Mouse (Mus musculus): ENCODE results near the gene Tulp1.
A peak's percentile ranks its signal among the peaks of the same experiment; 100 is the strongest.
"Not testable (repeated sequence)": the region's sequence is repeated elsewhere in the genome, so short reads cannot be mapped to it uniquely, and the experiment has no call there.

The Tulp1 gene

GRCm38 (mm10) chr17:28341091-28341490, 23.9 kb downstream of the Tulp1 start:
- peak; percentile 57 to 61 for DNase-seq (ENCODE audit: low spot score in 2 of 2)

GRCm38 (mm10) chr17:28340578-28340977, 24.4 kb downstream of the Tulp1 start:
- DNase-seq (ENCODE audit: low spot score in 2 of 2): no peak

- no peak for DNase-seq (ENCODE audit: low spot score in 2 of 2)
Observed at GRCm38 (mm10) chr17:28337547-28337946, 27.5 kb downstream of the Tulp1 start.

GRCm38 (mm10) chr17:28335267-28335666, 29.8 kb downstream of the Tulp1 start:
- no peak for DNase-seq (ENCODE audit: low spot score in 2 of 2)

GRCm38 (mm10) chr17:28332915-28333546, 32.0 kb downstream of the Tulp1 start:
- no peak for DNase-seq (ENCODE audit: low spot score in 2 of 2)

- DNase-seq (ENCODE audit: low spot score in 2 of 2): no peak
Observed at GRCm38 (mm10) chr17:28332113-28332914, 32.7 kb downstream of the Tulp1 start.

- DNase-seq (ENCODE audit: low spot score in 2 of 2): no peak
Observed at GRCm38 (mm10) chr17:28331241-28332112, 33.5 kb downstream of the Tulp1 start.

GRCm38 (mm10) chr17:28330590-28330989, 34.4 kb downstream of the Tulp1 start:
- not testable (repeated sequence) for DNase-seq (ENCODE audit: low spot score in 2 of 2)

GRCm38 (mm10) chr17:28330232-28330546, 34.8 kb downstream of the Tulp1 start:
- no peak for DNase-seq (ENCODE audit: low spot score in 2 of 2)

GRCm38 (mm10) chr17:28329503-28330231, 35.4 kb downstream of the Tulp1 start:
- DNase-seq (ENCODE audit: low spot score in 2 of 2): no peak

GRCm38 (mm10) chr17:28328946-28329345, 36.1 kb downstream of the Tulp1 start:
- DNase-seq (ENCODE audit: low spot score in 2 of 2): peak in 1 of 2 experiments; percentile 39

GRCm38 (mm10) chr17:28328366-28328928, 36.6 kb downstream of the Tulp1 start, which contains the start of gene Rpl10a:
Rpl10a (plus strand) TSS chr17:28328471.
- peak; percentile 94 to 95 for DNase-seq (ENCODE audit: low spot score in 2 of 2)

GRCm38 (mm10) chr17:28327673-28328325, 37.2 kb downstream of the Tulp1 start:
- no peak for DNase-seq (ENCODE audit: low spot score in 2 of 2)

GRCm38 (mm10) chr17:28326951-28327350, 38.1 kb downstream of the Tulp1 start:
- no peak for DNase-seq (ENCODE audit: low spot score in 2 of 2)

- DNase-seq (ENCODE audit: low spot score in 2 of 2): no peak
Observed at GRCm38 (mm10) chr17:28325751-28326150, 39.3 kb downstream of the Tulp1 start.

- not testable (repeated sequence) for DNase-seq (ENCODE audit: low spot score in 2 of 2)
Observed at GRCm38 (mm10) chr17:28324416-28324815, 40.6 kb downstream of the Tulp1 start.

- no peak for DNase-seq (ENCODE audit: low spot score in 2 of 2)
Observed at GRCm38 (mm10) chr17:28323786-28324185, 41.2 kb downstream of the Tulp1 start.

GRCm38 (mm10) chr17:28321700-28322099, 43.3 kb downstream of the Tulp1 start:
- no peak for DNase-seq (ENCODE audit: low spot score in 2 of 2)

GRCm38 (mm10) chr17:28317725-28318124, 47.3 kb downstream of the Tulp1 start:
- no peak for DNase-seq (ENCODE audit: low spot score in 2 of 2)

GRCm38 (mm10) chr17:28317091-28317490, 47.9 kb downstream of the Tulp1 start:
- DNase-seq (ENCODE audit: low spot score in 2 of 2): no peak

- DNase-seq (ENCODE audit: low spot score in 2 of 2): no peak
Observed at GRCm38 (mm10) chr17:28316476-28316875, 48.5 kb downstream of the Tulp1 start.

Data from spleen, postnatal 36 days (tissue).